Mouse (Mus musculus) thymus, adult 2 months (tissue): ENCODE data around the gene Map2k1.

Source experiments
- CTCF ChIP-seq: fragments of 200-500 bp; IDR thresholded peaks from 2 replicates; pipeline ENCODE4 v1.5.1; 2012; ENCODE audit warnings: mild to moderate bottlenecking, control low read depth, low read length, moderate library complexity, borderline replicate concordance; ENCODE audit not compliant: control insufficient read depth, poor library complexity, insufficient read depth; ENCODE audit errors: extremely low read depth
- POLR2A ChIP-seq: fragments of 200-500 bp; IDR thresholded peaks from 2 replicates; pipeline ENCODE4 v1.6.1; 2012; ENCODE audit warnings: mild to moderate bottlenecking, low read length, control low read depth, moderate library complexity; ENCODE audit not compliant: control insufficient read depth, poor library complexity, insufficient read depth; ENCODE audit errors: extremely low read depth

DNA sequence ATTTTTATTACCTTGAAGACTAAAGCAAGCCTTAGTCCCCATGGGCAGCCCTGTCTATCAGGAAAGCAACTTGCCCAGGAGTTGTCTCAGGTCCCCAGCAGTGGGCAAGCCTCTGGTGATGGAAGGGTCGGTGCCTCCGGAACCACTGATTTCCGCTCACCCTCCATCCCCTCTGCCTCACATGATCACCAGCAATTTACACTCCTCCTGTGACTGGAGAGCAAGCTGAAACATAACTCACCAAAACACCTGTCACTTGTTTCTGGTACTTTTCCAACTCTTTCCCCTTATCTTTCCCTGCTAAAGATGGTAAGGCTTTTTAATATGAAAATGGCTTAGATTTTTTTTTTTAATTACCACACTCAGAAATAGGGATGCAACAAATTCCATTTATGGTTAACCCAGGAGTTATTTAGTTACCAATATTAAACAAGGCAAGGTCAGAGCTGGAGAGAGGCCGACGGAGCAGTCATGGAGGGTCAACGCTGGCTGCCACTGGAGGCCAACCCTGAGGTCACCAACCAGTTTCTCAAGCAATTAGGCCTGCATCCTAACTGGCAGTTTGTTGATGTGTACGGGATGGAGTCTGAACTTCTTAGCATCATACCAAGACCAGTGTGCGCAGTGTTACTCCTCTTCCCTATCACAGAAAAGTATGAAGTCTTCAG is 18.5 kb downstream of the Map2k1 start, which contains the start of gene Uchl4:
- TF ChIP-seq POLR2A (no peak), CTCF (no peak)
